Mouse (Mus musculus) ES-E14 (cell line): ENCODE measurements around the gene Cebpa. TPM values are rescaled to one million over a fixed set of nuclear protein-coding genes. Genes with fewer than 3 reads are reported as not detected.

Experiments
- DNase-seq: peaks from one replicate; pipeline ENCODE4 v3.0.0-alpha.2; 2013; ENCODE audit warnings: low read depth, low spot score
- H3K27ac ChIP-seq: 2 replicates; pipeline ENCODE4 v1.5.1; 2012; ENCODE audit warnings: low read depth, mild to moderate bottlenecking, low read length, moderate library complexity, mixed read lengths; ENCODE audit not compliant: poor library complexity, insufficient read depth, severe bottlenecking
- H3K36me3 ChIP-seq: 2 replicates; pipeline ENCODE4 v1.6.1; 2012; ENCODE audit warnings: mild to moderate bottlenecking, low read length, moderate library complexity, mixed read lengths; ENCODE audit not compliant: control insufficient read depth, poor library complexity, insufficient read depth, severe bottlenecking
- H3K4me1 ChIP-seq, 2 experiments: fragments of 150-350 bp in 1 of 2; sonication (generic) in 1 of 2; 2 replicates each; pipeline ENCODE4 v1.6.1; 2012; ENCODE audit warnings: low read length in 2 of 2, mild to moderate bottlenecking in 1 of 2, mixed read lengths in 1 of 2; ENCODE audit not compliant: control insufficient read depth in 2 of 2, insufficient read depth in 2 of 2, poor library complexity in 1 of 2
- H3K4me3 ChIP-seq, 2 experiments: fragments of 150-350 bp in 1 of 2; sonication (generic) in 1 of 2; 2 replicates each; pipeline ENCODE4 v1.5.1; 2012; ENCODE audit warnings: low read length in 2 of 2, low read depth in 1 of 2, mild to moderate bottlenecking in 1 of 2, mixed read lengths in 1 of 2; ENCODE audit not compliant: insufficient read depth in 1 of 2, poor library complexity in 1 of 2, severe bottlenecking in 1 of 2
- H3K9ac ChIP-seq: 2 replicates; pipeline ENCODE4 v1.6.1; 2012; ENCODE audit warnings: low read depth, mild to moderate bottlenecking, low read length, mixed read lengths; ENCODE audit not compliant: poor library complexity, insufficient read depth, severe bottlenecking
- H3K9me3 ChIP-seq: fragments of 150-350 bp; sonication (generic); 2 replicates; pipeline ENCODE4 v1.6.1; 2012; ENCODE audit warnings: low read depth, mild to moderate bottlenecking, low read length; ENCODE audit not compliant: control insufficient read depth, insufficient read depth
- CHD2 ChIP-seq: IDR thresholded peaks from 2 replicates; pipeline ENCODE4 v1.6.1; 2014; ENCODE audit warnings: mild to moderate bottlenecking, low read depth, low read length, inconsistent platforms
- HCFC1 ChIP-seq: IDR thresholded peaks from 2 replicates; pipeline ENCODE4 v1.6.1; 2012; ENCODE audit warnings: low read length, inconsistent platforms, borderline replicate concordance; ENCODE audit not compliant: insufficient read depth
- MAFK ChIP-seq: IDR thresholded peaks from 2 replicates; pipeline ENCODE4 v1.6.1; 2014; ENCODE audit warnings: mild to moderate bottlenecking, low read depth, low read length, inconsistent platforms; ENCODE audit not compliant: insufficient read depth
- ZC3H11A ChIP-seq: IDR thresholded peaks from 2 replicates; pipeline ENCODE4 v1.6.1; 2012; ENCODE audit warnings: low read depth, mild to moderate bottlenecking, inconsistent platforms, low read length, borderline replicate concordance
- ZNF384 ChIP-seq: IDR thresholded peaks from 2 replicates; pipeline ENCODE4 v1.6.1; 2012; ENCODE audit warnings: low read depth, low read length, inconsistent platforms
- in situ Hi-C, 2 experiments: fragments of 600-800 bp; cut with MboI; formaldehyde crosslinking; loops; one replicate each; pipeline ENCODE4 v1.15.1; 2025; ENCODE audit warnings: low sequenced_read_pairs in 2 of 2, inconsistent platforms in 1 of 2; ENCODE audit not compliant: unreplicated experiment in 2 of 2
- total RNA-seq: library from RNA; depleted of rRNA; stranded (reverse); fragments of 300-350 nt; gene quantifications from 2 replicates; pipeline ENCODE4 v1.2.3, GENCODE M21; 2012

The Cebpa gene
- total RNA-seq, 1 experiment = 2.5 TPM

DNA sequence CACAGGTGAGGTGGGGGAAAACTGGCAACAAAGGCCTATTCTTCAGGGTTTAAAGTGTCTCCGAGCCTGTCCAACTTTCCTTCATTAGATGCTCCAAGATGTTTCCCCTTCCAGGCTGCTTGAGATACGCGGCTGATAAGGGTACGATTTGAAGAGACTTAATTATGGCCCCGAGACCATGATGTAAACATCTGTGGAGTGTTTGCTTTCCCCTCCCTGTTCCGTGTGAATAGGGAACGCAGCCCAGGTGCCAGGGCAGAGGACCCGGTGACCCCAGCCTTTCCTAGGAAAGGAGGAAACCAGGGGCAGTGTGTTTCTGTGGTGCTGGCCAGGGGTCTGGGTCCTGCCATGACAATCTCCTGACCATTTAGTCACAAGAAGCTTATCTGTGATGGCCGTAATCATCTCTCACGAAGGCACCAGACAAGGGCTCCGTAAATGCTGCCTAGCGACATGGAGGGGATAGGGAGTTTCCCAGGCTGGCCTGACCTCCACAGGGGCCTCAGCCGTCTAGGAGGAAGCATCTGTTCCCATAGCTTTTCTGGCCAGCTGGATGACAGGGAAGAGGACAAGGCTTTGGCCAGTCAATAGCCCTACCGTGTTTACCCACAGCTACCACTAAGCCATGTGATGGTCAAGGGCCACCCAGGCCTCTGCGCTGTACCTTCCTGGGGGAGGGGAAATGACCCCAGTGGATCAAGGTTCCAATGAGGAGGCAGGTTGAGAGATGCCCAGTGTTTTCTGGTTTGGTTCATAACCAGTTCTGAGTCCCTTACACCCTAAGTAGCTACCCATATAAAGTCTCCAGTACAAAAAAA, 30.7 kb downstream of the Cebpa start:
- Histone ChIP-seq H3K27ac (no peak overlapping the region), H3K9ac (no peak overlapping the region), H3K9me3 (no peaks in the 10 kb centered on the region), H3K4me1 (peaks cover 0 to 3% of the 10 kb centered on the region in 2 experiments; a peak in 1 of 4 replicates), H3K4me3 (no peak overlapping the region), H3K36me3 (no peaks in the 10 kb centered on the region)
- no peak for DNase-seq
- TF ChIP-seq HCFC1 (no peak), CHD2 (no peak), ZNF384 (no peak), ZC3H11A (no peak), MAFK (no peak)
- in situ Hi-C loops = loop anchor here in 1 of 2 experiments (25.0 kb wide), 1 partner anchor 313 kb away; no protein-coding TSS in a partner anchor

DNA sequence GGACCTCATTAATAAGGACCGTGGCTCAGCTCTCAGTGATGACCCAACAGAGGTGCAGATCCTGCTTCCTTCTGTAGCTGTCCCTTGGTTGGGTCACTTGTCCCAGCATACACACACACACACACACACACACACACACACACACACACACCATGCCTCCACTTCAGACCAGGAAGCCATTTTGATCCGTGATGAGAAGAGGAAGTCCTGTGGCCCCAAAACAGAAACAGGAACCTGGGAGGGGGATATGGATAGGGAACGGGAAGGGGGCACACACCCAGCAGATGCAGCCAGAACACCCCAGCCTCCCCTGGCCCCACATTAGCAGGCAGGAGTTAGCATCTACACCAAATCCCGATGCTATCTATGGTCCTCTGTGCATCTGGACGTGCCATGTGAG, 31.8 kb downstream of the Cebpa start:
- TF ChIP-seq MAFK (no peak), HCFC1 (no peak), ZNF384 (no peak), ZC3H11A (no peak), CHD2 (no peak)

DNA sequence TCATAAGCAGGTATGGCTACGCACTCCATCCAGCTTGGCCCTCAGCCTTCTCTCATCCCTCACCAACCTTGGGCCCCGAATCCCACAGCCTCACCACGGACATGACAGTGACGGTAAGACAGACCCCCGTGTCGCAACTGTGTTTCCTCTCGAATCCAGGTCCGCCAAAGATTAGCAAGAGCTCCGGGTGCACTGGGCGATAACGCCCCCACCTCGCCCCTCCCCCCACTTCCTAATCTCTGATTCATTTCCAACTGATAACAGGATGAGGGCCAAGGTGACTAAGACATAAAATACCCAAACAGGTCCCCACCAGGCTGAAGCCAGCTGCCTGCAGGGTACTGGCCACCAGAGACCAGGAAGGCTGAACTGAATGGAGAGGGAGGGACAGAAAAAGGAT, 35.4 kb downstream of the Cebpa start:
- no peaks in the 10 kb centered on the region for H3K9me3 ChIP-seq
- no peaks in the 10 kb centered on the region; a peak in 1 of 4 replicates for H3K4me1 ChIP-seq
- TF ChIP-seq ZC3H11A (no peak), ZNF384 (no peak), MAFK (no peak), HCFC1 (no peak), CHD2 (no peak)
- no peak overlapping the region for H3K9ac ChIP-seq
- H3K36me3 ChIP-seq = no peaks in the 10 kb centered on the region
- DNase-seq = no peak
- in situ Hi-C loops = loop anchor here in 1 of 2 experiments (25.0 kb wide), 1 partner anchor 317 kb away; no protein-coding TSS in a partner anchor
- no peak overlapping the region for H3K27ac ChIP-seq
- no peak overlapping the region for H3K4me3 ChIP-seq

More for the DNA sequence above, 31.8 kb downstream of the Cebpa start:
- H3K4me1 ChIP-seq = peaks cover 0 to 3% of the 10 kb centered on the region in 2 experiments; a peak in 1 of 4 replicates
- H3K9ac ChIP-seq = no peak overlapping the region
- in situ Hi-C loops = loop anchor here in 1 of 2 experiments (25.0 kb wide), 1 partner anchor 314 kb away; no protein-coding TSS in a partner anchor
- DNase-seq = no peak
- H3K9me3 ChIP-seq = no peaks in the 10 kb centered on the region
- H3K36me3 ChIP-seq = no peaks in the 10 kb centered on the region
- H3K4me3 ChIP-seq = no peak overlapping the region
- H3K27ac ChIP-seq = no peak overlapping the region

DNA sequence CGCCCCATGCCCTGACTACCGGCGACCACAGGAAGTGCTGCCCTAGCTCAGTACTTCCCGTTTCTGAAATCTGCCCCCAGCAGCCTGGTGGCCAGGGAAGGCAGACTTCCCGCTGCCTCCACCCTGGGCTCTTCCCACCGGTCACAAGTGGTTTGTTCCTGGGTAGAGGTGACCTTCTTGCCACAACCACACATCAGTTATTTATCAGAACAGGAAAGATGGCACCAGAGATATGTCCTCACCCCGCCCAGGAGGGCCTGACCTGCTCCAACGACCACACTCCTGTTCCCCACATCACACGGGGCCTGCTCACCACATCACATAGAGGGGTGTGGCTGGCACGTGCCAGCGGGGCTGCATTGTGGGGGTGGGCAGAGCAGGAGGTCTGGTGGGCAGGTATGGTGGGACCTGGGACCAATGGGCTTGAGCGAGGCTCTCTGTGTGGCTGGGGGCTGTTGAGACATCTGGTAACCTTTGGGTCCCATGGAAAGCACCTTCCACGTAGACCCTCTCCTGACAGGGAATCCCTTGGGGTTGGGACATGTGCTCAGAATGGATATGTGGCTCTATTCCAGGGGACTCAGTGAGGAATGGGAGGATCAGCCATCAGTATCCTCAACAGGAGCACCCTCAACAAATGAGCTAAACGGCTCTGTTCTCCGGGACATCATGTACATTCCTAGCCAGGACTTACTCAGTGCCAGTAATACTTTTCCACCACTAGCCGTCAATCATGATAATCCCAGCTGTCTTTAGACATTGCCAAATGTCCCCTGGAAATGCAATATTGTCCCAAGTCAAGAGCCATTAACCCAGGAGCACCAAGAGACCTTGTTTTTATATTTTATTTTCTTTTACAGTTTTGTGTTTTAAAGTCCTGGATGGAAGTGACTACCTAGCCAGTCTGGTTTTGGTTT, 37.7 kb downstream of the Cebpa start:
- no peaks in the 10 kb centered on the region; a peak in 1 of 4 replicates for H3K4me1 ChIP-seq
- H3K27ac ChIP-seq = no peak overlapping the region
- in situ Hi-C loops = loop anchor here in 1 of 2 experiments (25.0 kb wide), 1 partner anchor 320 kb away; no protein-coding TSS in a partner anchor
- no peak overlapping the region for H3K4me3 ChIP-seq
- no peaks in the 10 kb centered on the region for H3K36me3 ChIP-seq
- no peaks in the 10 kb centered on the region for H3K9me3 ChIP-seq
- no peak for DNase-seq
- no peak overlapping the region for H3K9ac ChIP-seq
- TF ChIP-seq MAFK (no peak), ZC3H11A (no peak), HCFC1 (no peak), CHD2 (no peak), ZNF384 (no peak)
